Mouse (Mus musculus): ENCODE data around the gene Txnrd2. TPM values are rescaled to one million over a fixed set of nuclear protein-coding genes. Genes with fewer than 3 reads are reported as not detected.

Gene Txnrd2
- total and polyA plus RNA-seq, 2 experiments from 2014 or later = 12.7 to 41.2 TPM

- 80% methylated on average over 9 of the region's 9 CpGs for WGBS
- DNase-seq (ENCODE audit: low spot score) = no peak
- H3K9ac ChIP-seq (replicated peaks; ENCODE audit: low read depth, low read length) = no peak overlapping the region
- H3K4me2 ChIP-seq (ENCODE audit: low read depth, low read length) = no peak overlapping the region
- TF ChIP-seq CTCF (IDR thresholded peaks at IDR 0.05; ENCODE audit: low read depth) (no peak), EP300 (IDR thresholded peaks at IDR 0.05; ENCODE audit: low read depth) (no peak)
- no peaks in the 10 kb centered on the region for H3K9me3 ChIP-seq (replicated peaks; ENCODE audit: control insufficient read depth, low read length)
- no peaks in the 10 kb centered on the region for H3K27me3 ChIP-seq (ENCODE audit: control insufficient read depth, insufficient read depth, low read length)
- ATAC-seq (ENCODE audit: insufficient read depth, low read depth) = no peak
- no peak overlapping the region for H3K4me3 ChIP-seq (ENCODE audit: low read depth, low read length)
- peaks cover 9% of the 10 kb centered on the region; the same call in 1 of the 2 replicates for H3K4me1 ChIP-seq (ENCODE audit: control insufficient read depth, insufficient read depth)
- peaks cover 9% of the 10 kb centered on the region for H3K36me3 ChIP-seq (replicated peaks; ENCODE audit: control insufficient read depth, insufficient read depth, low read length)
- H3K27ac ChIP-seq (ENCODE audit: low read depth) = no peak overlapping the region
Measured at GRCm38 (mm10) chr16:18462031-18462430, 35.8 kb downstream of the Txnrd2 start.

GRCm38 (mm10) chr16:18462598-18462997, 36.4 kb downstream of the Txnrd2 start:
- no peak overlapping the region for H3K9ac ChIP-seq (replicated peaks; ENCODE audit: low read depth, low read length)
- TF ChIP-seq CTCF (IDR thresholded peaks at IDR 0.05; ENCODE audit: low read depth) (no peak), EP300 (IDR thresholded peaks at IDR 0.05; ENCODE audit: low read depth) (no peak)
- ATAC-seq (ENCODE audit: insufficient read depth, low read depth) (no peak), DNase-seq (ENCODE audit: low spot score) (no peak)
- WGBS = 63% methylated on average over 8 of the region's 8 CpGs
- H3K4me3 ChIP-seq (ENCODE audit: low read depth, low read length) = no peak overlapping the region
- H3K27me3 ChIP-seq (ENCODE audit: control insufficient read depth, insufficient read depth, low read length) = no peaks in the 10 kb centered on the region
- no peak overlapping the region for H3K4me2 ChIP-seq (ENCODE audit: low read depth, low read length)
- no peaks in the 10 kb centered on the region for H3K9me3 ChIP-seq (replicated peaks; ENCODE audit: control insufficient read depth, low read length)
- H3K4me1 ChIP-seq (ENCODE audit: control insufficient read depth, insufficient read depth) = peaks cover 9% of the 10 kb centered on the region; the same call in 1 of the 2 replicates
- H3K36me3 ChIP-seq (replicated peaks; ENCODE audit: control insufficient read depth, insufficient read depth, low read length) = peaks cover 7% of the 10 kb centered on the region; the same call in 1 of the 2 replicates
- H3K27ac ChIP-seq (ENCODE audit: low read depth) = no peak overlapping the region

- Histone ChIP-seq H3K4me3 (ENCODE audit: low read depth, low read length) (no peak overlapping the region), H3K4me2 (ENCODE audit: low read depth, low read length) (no peak overlapping the region), H3K9ac (replicated peaks; ENCODE audit: low read depth, low read length) (no peak overlapping the region), H3K9me3 (replicated peaks; ENCODE audit: control insufficient read depth, low read length) (no peaks in the 10 kb centered on the region), H3K27ac (ENCODE audit: low read depth) (no peak overlapping the region), H3K4me1 (ENCODE audit: control insufficient read depth, insufficient read depth) (peaks cover 4% of the 10 kb centered on the region; the same call in 1 of the 2 replicates), H3K36me3 (replicated peaks; ENCODE audit: control insufficient read depth, insufficient read depth, low read length) (peaks cover 8% of the 10 kb centered on the region; the same call in 1 of the 2 replicates), H3K27me3 (ENCODE audit: control insufficient read depth, insufficient read depth, low read length) (no peaks in the 10 kb centered on the region)
- DNase-seq (ENCODE audit: low spot score) (no peak), ATAC-seq (ENCODE audit: insufficient read depth, low read depth) (peak; percentile 37; the same call in 1 of the 2 replicates)
- TF ChIP-seq EP300 (IDR thresholded peaks at IDR 0.05; ENCODE audit: low read depth) (0 out of 2 replicates have a peak, but pooled peaks have one; percentile 53), CTCF (IDR thresholded peaks at IDR 0.05; ENCODE audit: low read depth) (no peak)
- 55% methylated on average over 3 of the region's 3 CpGs for WGBS
Measured at GRCm38 (mm10) chr16:18464271-18464670, 38.1 kb downstream of the Txnrd2 start.

- 58% methylated on average over 1 of the region's 1 CpGs for WGBS
- Histone ChIP-seq H3K27me3 (ENCODE audit: control insufficient read depth, insufficient read depth, low read length) (no peaks in the 10 kb centered on the region), H3K36me3 (replicated peaks; ENCODE audit: control insufficient read depth, insufficient read depth, low read length) (peaks cover 15% of the 10 kb centered on the region), H3K9me3 (replicated peaks; ENCODE audit: control insufficient read depth, low read length) (no peaks in the 10 kb centered on the region), H3K27ac (ENCODE audit: low read depth) (no peak overlapping the region), H3K4me3 (ENCODE audit: low read depth, low read length) (no peak overlapping the region), H3K4me2 (ENCODE audit: low read depth, low read length) (no peak overlapping the region), H3K9ac (replicated peaks; ENCODE audit: low read depth, low read length) (no peak overlapping the region), H3K4me1 (ENCODE audit: control insufficient read depth, insufficient read depth) (no peaks in the 10 kb centered on the region)
- DNase-seq (ENCODE audit: low spot score) = no peak
- TF ChIP-seq EP300 (IDR thresholded peaks at IDR 0.05; ENCODE audit: low read depth) = no peak
- TF ChIP-seq CTCF (IDR thresholded peaks at IDR 0.05; ENCODE audit: low read depth) = peak; percentile 22; the same call in 1 of the 2 replicates
- no peak for ATAC-seq (ENCODE audit: insufficient read depth, low read depth)
Measured at GRCm38 (mm10) chr16:18470829-18471228, 44.6 kb downstream of the Txnrd2 start.

GRCm38 (mm10) chr16:18471381-18471955, 45.3 kb downstream of the Txnrd2 start:
- H3K9me3 ChIP-seq (replicated peaks; ENCODE audit: control insufficient read depth, low read length) = no peaks in the 10 kb centered on the region
- H3K4me1 ChIP-seq (ENCODE audit: control insufficient read depth, insufficient read depth) = no peaks in the 10 kb centered on the region
- no peak overlapping the region for H3K4me2 ChIP-seq (ENCODE audit: low read depth, low read length)
- H3K27ac ChIP-seq (ENCODE audit: low read depth) = no peak overlapping the region
- TF ChIP-seq EP300 (IDR thresholded peaks at IDR 0.05; ENCODE audit: low read depth) (no peak), CTCF (IDR thresholded peaks at IDR 0.05; ENCODE audit: low read depth) (no peak)
- WGBS = 56% methylated on average over 11 of the region's 11 CpGs
- ATAC-seq (ENCODE audit: insufficient read depth, low read depth) (no peak), DNase-seq (ENCODE audit: low spot score) (no peak)
- H3K27me3 ChIP-seq (ENCODE audit: control insufficient read depth, insufficient read depth, low read length) = no peaks in the 10 kb centered on the region
- no peak overlapping the region for H3K4me3 ChIP-seq (ENCODE audit: low read depth, low read length)
- H3K9ac ChIP-seq (replicated peaks; ENCODE audit: low read depth, low read length) = no peak overlapping the region
- peaks cover 21% of the 10 kb centered on the region for H3K36me3 ChIP-seq (replicated peaks; ENCODE audit: control insufficient read depth, insufficient read depth, low read length)

GRCm38 (mm10) chr16:18471976-18472375, 45.8 kb downstream of the Txnrd2 start:
- H3K4me3 ChIP-seq (ENCODE audit: low read depth, low read length) = no peak overlapping the region
- H3K9ac ChIP-seq (replicated peaks; ENCODE audit: low read depth, low read length) = no peak overlapping the region
- peaks cover 22% of the 10 kb centered on the region for H3K36me3 ChIP-seq (replicated peaks; ENCODE audit: control insufficient read depth, insufficient read depth, low read length)
- no peaks in the 10 kb centered on the region for H3K4me1 ChIP-seq (ENCODE audit: control insufficient read depth, insufficient read depth)
- 71% methylated on average over 6 of the region's 6 CpGs for WGBS
- no peak for ATAC-seq (ENCODE audit: insufficient read depth, low read depth)
- DNase-seq (ENCODE audit: low spot score) = no peak
- H3K4me2 ChIP-seq (ENCODE audit: low read depth, low read length) = no peak overlapping the region
- H3K27ac ChIP-seq (ENCODE audit: low read depth) = no peak overlapping the region
- no peaks in the 10 kb centered on the region for H3K9me3 ChIP-seq (replicated peaks; ENCODE audit: control insufficient read depth, low read length)
- no peaks in the 10 kb centered on the region for H3K27me3 ChIP-seq (ENCODE audit: control insufficient read depth, insufficient read depth, low read length)
- TF ChIP-seq CTCF (IDR thresholded peaks at IDR 0.05; ENCODE audit: low read depth) (no peak), EP300 (IDR thresholded peaks at IDR 0.05; ENCODE audit: low read depth) (no peak)
